Mouse (Mus musculus) erythroblast, embryonic 14.5 days (primary cell): ENCODE data around the gene Atf7.

ENCODE experiments used
- GATA1 ChIP-seq: IDR thresholded peaks from 2 replicates; pipeline ENCODE4 v1.6.1; 2012; ENCODE audit warnings: low read length, inconsistent platforms, mixed read lengths
- TAL1 ChIP-seq: IDR thresholded peaks from 3 replicates; pipeline ENCODE4 v1.6.1; 2012; ENCODE audit warnings: low read length, inconsistent platforms, mixed read lengths

- no peak for TF ChIP-seq GATA1
- no peak for TF ChIP-seq TAL1
Observed at GRCm38 (mm10) chr15:102593996-102594656, 31.1 kb downstream of the Atf7 start.
